Mouse (Mus musculus): Measurements from ENCODE around the gene Zmym4.

DNA sequence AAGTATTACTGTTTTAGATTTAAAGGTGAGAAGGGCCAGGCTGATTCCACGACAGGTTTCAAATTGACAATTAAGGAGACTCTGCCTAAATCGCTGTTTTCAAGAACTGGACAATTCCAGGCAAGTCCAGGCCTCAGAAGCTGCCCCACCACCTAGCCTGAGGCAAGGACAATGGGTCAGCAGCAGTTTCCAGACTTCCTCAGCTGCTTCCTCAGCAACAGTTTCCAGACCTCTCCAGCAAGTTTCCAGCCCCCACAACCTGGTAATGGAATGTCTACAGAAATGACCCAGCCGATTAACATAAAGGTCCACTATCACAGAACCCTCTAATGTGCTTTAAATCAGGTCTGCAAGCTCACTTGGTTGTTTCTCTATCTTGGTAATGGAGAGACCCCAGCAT, 36.4 kb upstream of the Zmym4 start:
- no peak for TF ChIP-seq CTCF (conservative IDR thresholded peaks at IDR 0.05; ENCODE audit: low read length)
- TF ChIP-seq POU5F1 (IDR thresholded peaks at IDR 0.05; ENCODE audit: borderline replicate concordance, low read length): no peak
- no peak for TF ChIP-seq NANOG (IDR thresholded peaks at IDR 0.05; ENCODE audit: borderline replicate concordance, low read length)

All from E14TG2a.4 (cell line).